Mouse (Mus musculus) lung, postnatal 0 days (tissue): ENCODE measurements around the gene Mrps2.

Experiments
- CTCF ChIP-seq: IDR thresholded peaks from 2 replicates; pipeline ENCODE4 v1.5.1; 2016; ENCODE audit warnings: antibody characterized with exemption, mild to moderate bottlenecking
- EP300 ChIP-seq: IDR thresholded peaks from 2 replicates; pipeline ENCODE4 v1.6.1; 2016; ENCODE audit warnings: antibody characterized with exemption, mild to moderate bottlenecking, control low read depth

- TF ChIP-seq EP300 = no peak
- TF ChIP-seq CTCF = no peak
Measured at GRCm38 (mm10) chr2:28505795-28506194, 37.9 kb downstream of the Mrps2 start, which contains the start of gene Gm10134.
